Mouse (Mus musculus): ENCODE results near the gene Polr2m. TPM values are rescaled to one million over a fixed set of nuclear protein-coding genes. Genes with fewer than 3 reads are reported as not detected.

Gene Polr2m
- polyA plus RNA-seq, 1 experiment from 2014 or later = 461 TPM

DNA sequence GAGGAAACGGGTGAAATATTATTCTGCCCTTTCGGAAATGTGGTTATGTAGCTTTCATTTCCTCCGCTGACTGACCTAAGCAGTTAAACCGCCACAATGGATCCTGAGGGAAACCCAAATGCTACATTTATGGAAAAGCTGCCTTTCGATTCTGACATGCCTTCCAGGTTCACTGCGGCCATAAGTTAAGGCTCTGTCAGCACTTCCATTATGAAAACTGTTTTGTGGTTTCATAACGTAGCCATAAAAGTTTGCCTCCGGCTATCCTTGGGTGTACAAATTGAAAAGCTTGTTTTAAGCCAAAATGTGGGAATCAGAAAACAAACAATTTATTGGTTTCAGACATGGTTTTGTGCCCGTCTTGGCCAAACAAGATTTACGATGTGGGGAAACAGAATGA, 27.2 kb upstream of the Polr2m start:
- no peak for ATAC-seq (replicated peaks; ENCODE audit: low FRiP score)

DNA sequence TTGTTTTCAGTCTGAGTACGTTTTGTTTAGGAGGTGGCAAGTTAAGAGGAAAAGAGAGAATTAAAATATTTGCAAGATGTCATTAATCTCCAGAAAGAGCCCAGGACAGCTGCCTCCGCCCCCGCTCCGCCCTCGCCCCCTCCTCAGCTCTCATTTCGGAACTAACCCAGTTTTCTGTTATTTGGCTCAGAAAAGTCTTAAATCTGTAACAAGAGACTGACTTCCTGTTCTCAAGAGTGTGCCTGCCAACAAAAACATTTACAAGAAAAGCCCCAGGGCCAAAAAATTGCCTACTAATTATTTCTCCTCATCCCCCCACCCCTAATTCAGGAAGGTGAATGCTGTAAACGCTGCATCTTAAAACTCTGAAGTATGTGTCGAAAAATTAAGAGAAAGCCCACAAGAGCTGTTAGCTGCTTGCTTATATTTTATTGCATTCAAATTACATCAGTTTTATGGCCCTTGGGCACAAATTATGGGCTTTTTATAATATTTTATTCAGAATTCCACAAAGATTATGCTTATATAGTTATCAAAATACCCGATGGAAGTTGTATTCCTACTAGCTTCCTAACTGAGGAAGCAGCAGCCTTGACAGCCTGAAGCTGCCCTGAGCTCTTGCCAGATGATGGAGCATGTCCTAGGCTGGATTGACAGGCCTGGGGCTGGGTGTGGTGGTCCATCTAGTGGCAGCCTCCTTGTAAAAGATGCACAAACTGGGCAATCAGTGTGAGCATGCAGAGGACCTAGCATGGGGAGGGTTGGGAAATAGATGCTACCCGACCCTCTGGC, 12.9 kb upstream of the Polr2m start:
- ATAC-seq (replicated peaks; ENCODE audit: low FRiP score) (no peak), DNase-seq (ENCODE audit: low spot score) (no peak)
- no peak overlapping the region for H3K27ac ChIP-seq (ENCODE audit: low read depth, low read length)
- H3K4me3 ChIP-seq (ENCODE audit: low read depth, low read length) = no peak overlapping the region
- H3K36me3 ChIP-seq (ENCODE audit: control insufficient read depth, insufficient read depth, low read length) = no peaks in the 10 kb centered on the region
- H3K4me2 ChIP-seq (ENCODE audit: low read depth, low read length, severe bottlenecking) = no peak overlapping the region
- no peaks in the 10 kb centered on the region for H3K27me3 ChIP-seq (ENCODE audit: control insufficient read depth, insufficient read depth, low read length)
- no peaks in the 10 kb centered on the region for H3K9me3 ChIP-seq (ENCODE audit: control insufficient read depth, low read length)
- 79% methylated on average over 10 of the region's 10 CpGs for WGBS
- 0 out of 2 replicates have a peak, but pooled peaks cover 3% of the 10 kb centered on the region for H3K4me1 ChIP-seq (replicated peaks; ENCODE audit: control insufficient read depth, insufficient read depth, low read length)
- no peak overlapping the region for H3K9ac ChIP-seq (ENCODE audit: low read length)

More for the DNA sequence above, 27.2 kb upstream of the Polr2m start:
- DNase-seq (ENCODE audit: low spot score) = no peak
- Histone ChIP-seq H3K9ac (ENCODE audit: low read length) (no peak overlapping the region), H3K4me2 (ENCODE audit: low read depth, low read length, severe bottlenecking) (no peak overlapping the region), H3K27ac (ENCODE audit: low read depth, low read length) (no peak overlapping the region), H3K4me1 (replicated peaks; ENCODE audit: control insufficient read depth, insufficient read depth, low read length) (no peaks in the 10 kb centered on the region), H3K9me3 (ENCODE audit: control insufficient read depth, low read length) (no peaks in the 10 kb centered on the region), H3K4me3 (ENCODE audit: low read depth, low read length) (no peak overlapping the region), H3K27me3 (ENCODE audit: control insufficient read depth, insufficient read depth, low read length) (no peaks in the 10 kb centered on the region), H3K36me3 (ENCODE audit: control insufficient read depth, insufficient read depth, low read length) (no peaks in the 10 kb centered on the region)
- 90% methylated on average over 10 of the region's 10 CpGs for WGBS

- DNase-seq (ENCODE audit: low spot score) = no peak
- Histone ChIP-seq H3K4me2 (ENCODE audit: low read depth, low read length, severe bottlenecking) (no peak overlapping the region), H3K9me3 (ENCODE audit: control insufficient read depth, low read length) (no peaks in the 10 kb centered on the region), H3K27ac (ENCODE audit: low read depth, low read length) (no peak overlapping the region), H3K9ac (ENCODE audit: low read length) (no peak overlapping the region), H3K4me1 (replicated peaks; ENCODE audit: control insufficient read depth, insufficient read depth, low read length) (0 out of 2 replicates have a peak, but pooled peaks cover 3% of the 10 kb centered on the region), H3K4me3 (ENCODE audit: low read depth, low read length) (no peak overlapping the region), H3K36me3 (ENCODE audit: control insufficient read depth, insufficient read depth, low read length) (no peaks in the 10 kb centered on the region), H3K27me3 (ENCODE audit: control insufficient read depth, insufficient read depth, low read length) (no peaks in the 10 kb centered on the region)
- no peak for ATAC-seq (replicated peaks; ENCODE audit: low FRiP score)
- 32% methylated on average over 2 of the region's 2 CpGs for WGBS
Measured at GRCm38 (mm10) chr9:71496637-71497036, 10.9 kb upstream of the Polr2m start.

GRCm38 (mm10) chr9:71493771-71494170, 8.0 kb upstream of the Polr2m start:
- WGBS = 65% methylated on average over 5 of the region's 5 CpGs
- ATAC-seq (replicated peaks; ENCODE audit: low FRiP score) (no peak), DNase-seq (ENCODE audit: low spot score) (no peak)
- no peak overlapping the region for H3K27ac ChIP-seq (ENCODE audit: low read depth, low read length)
- no peaks in the 10 kb centered on the region for H3K9me3 ChIP-seq (ENCODE audit: control insufficient read depth, low read length)
- no peaks in the 10 kb centered on the region for H3K27me3 ChIP-seq (ENCODE audit: control insufficient read depth, insufficient read depth, low read length)
- H3K9ac ChIP-seq (ENCODE audit: low read length) = no peak overlapping the region
- 0 out of 2 replicates have a peak, but pooled peaks cover 3% of the 10 kb centered on the region for H3K4me1 ChIP-seq (replicated peaks; ENCODE audit: control insufficient read depth, insufficient read depth, low read length)
- H3K4me3 ChIP-seq (ENCODE audit: low read depth, low read length) = no peak overlapping the region
- H3K36me3 ChIP-seq (ENCODE audit: control insufficient read depth, insufficient read depth, low read length) = no peaks in the 10 kb centered on the region
- H3K4me2 ChIP-seq (ENCODE audit: low read depth, low read length, severe bottlenecking) = no peak overlapping the region

DNA sequence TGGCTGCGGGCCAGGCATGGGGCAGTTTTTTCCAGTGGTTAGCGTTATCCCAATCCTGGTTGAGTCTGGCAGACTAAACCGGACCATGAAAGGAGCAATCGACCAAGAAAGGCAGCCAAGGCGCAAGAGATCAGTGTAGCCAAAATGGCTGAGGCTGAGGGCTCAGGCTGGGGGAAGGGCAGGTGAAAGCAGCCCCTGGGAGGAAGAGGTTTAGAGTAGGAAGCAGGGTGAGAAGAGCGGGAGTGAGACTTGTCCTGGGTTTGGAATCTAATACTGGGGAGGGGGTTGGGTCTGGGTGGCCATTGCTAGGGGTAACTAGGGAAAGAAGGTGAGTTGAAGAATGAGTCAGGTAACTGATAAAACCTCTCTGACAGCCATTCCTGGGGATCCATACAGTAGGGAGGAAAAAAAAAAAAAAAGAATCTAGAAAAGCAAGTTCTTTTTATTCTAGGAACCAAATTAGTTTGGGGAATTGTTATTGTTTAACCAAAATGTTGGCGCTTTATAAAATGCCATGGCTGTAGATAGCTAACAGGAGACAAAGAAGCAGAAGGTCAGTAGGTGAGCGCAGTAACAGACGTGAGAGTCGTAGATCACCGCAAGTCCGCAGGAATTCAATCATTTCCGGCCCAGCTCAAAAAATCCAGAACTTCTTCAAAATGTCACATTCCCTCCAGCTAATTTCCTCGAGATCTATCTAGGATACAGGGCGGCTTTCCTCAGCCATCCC, 6.7 kb upstream of the Polr2m start:
- H3K9me3 ChIP-seq (ENCODE audit: control insufficient read depth, low read length) = no peaks in the 10 kb centered on the region
- DNase-seq (ENCODE audit: low spot score) = no peak
- no peak overlapping the region for H3K4me2 ChIP-seq (ENCODE audit: low read depth, low read length, severe bottlenecking)
- H3K4me3 ChIP-seq (ENCODE audit: low read depth, low read length) = no peak overlapping the region
- no peaks in the 10 kb centered on the region for H3K36me3 ChIP-seq (ENCODE audit: control insufficient read depth, insufficient read depth, low read length)
- no peak overlapping the region for H3K9ac ChIP-seq (ENCODE audit: low read length)
- H3K4me1 ChIP-seq (replicated peaks; ENCODE audit: control insufficient read depth, insufficient read depth, low read length) = 0 out of 2 replicates have a peak, but pooled peaks cover 3% of the 10 kb centered on the region
- 83% methylated on average over 15 of the region's 15 CpGs for WGBS
- no peak overlapping the region for H3K27ac ChIP-seq (ENCODE audit: low read depth, low read length)
- no peaks in the 10 kb centered on the region for H3K27me3 ChIP-seq (ENCODE audit: control insufficient read depth, insufficient read depth, low read length)
- no peak for ATAC-seq (replicated peaks; ENCODE audit: low FRiP score)

- H3K9ac ChIP-seq (ENCODE audit: low read length) = no peak overlapping the region
- no peaks in the 10 kb centered on the region for H3K36me3 ChIP-seq (ENCODE audit: control insufficient read depth, insufficient read depth, low read length)
- H3K4me1 ChIP-seq (replicated peaks; ENCODE audit: control insufficient read depth, insufficient read depth, low read length) = 0 out of 2 replicates have a peak, but pooled peaks cover 5% of the 10 kb centered on the region
- no peak for ATAC-seq (replicated peaks; ENCODE audit: low FRiP score)
- 49% methylated on average over 3 of the region's 3 CpGs for WGBS
- H3K27me3 ChIP-seq (ENCODE audit: control insufficient read depth, insufficient read depth, low read length) = no peaks in the 10 kb centered on the region
- no peak overlapping the region for H3K4me2 ChIP-seq (ENCODE audit: low read depth, low read length, severe bottlenecking)
- no peak overlapping the region for H3K4me3 ChIP-seq (ENCODE audit: low read depth, low read length)
- no peak overlapping the region for H3K27ac ChIP-seq (ENCODE audit: low read depth, low read length)
- no peaks in the 10 kb centered on the region for H3K9me3 ChIP-seq (ENCODE audit: control insufficient read depth, low read length)
- DNase-seq (ENCODE audit: low spot score) = no peak
Measured at GRCm38 (mm10) chr9:71490076-71490475, 4.3 kb upstream of the Polr2m start.

DNA sequence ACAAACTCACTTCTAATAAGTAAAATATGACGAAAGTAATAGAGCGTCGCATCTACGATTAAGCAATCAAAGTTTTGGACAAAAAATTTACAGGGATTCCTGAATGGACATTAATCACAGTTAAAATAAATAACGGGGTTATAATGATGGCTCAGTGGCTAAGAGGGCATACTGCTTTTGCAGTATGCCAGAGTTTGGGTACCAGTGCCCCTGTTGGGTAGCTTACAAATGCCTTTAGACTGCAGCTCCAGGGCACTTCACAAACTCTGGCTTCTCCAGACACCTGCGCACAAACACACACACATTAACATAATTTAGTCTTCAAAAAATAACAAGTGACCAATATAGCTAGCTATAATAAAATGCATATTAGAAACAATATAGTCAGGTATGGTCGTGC, 392 bp upstream of the Polr2m start:
- WGBS = 41% methylated on average over 7 of the region's 7 CpGs
- peak overlapping the region; percentile 100 for H3K9ac ChIP-seq (ENCODE audit: low read length)
- peak; percentile 54 for ATAC-seq (replicated peaks; ENCODE audit: low FRiP score)

DNA sequence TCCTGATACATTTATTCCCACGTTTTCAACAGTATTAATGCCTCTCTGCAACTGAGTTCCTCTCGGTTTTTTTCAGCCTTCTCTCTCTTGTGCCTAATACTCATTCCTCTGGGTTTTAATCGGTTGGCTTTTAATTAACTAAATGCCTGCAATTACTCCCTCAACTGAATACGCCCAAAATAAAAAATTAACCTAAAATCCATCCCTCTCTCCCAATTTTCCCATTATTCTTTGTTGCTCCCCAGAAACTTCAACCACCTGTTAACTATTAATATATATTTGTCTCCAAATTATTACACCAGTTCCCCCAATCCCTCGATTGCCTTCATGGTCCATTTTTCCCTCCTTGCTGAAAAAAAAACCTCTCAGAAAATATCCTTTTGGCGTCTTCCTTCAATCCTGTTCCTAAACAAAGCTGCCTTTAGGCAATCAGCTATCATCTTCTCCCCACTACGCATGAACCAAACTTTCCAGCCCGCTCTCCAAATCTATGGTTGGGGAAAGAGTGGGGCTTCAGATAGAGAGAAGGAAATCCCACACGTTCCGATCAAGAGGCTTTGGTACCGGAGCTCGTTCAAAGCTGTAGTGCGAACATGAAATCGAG, 762 bp downstream of the Polr2m start:
- ATAC-seq (replicated peaks; ENCODE audit: low FRiP score) (no peak), DNase-seq (ENCODE audit: low spot score) (no peak)
- peak overlapping the region; percentile 100 for H3K9ac ChIP-seq (ENCODE audit: low read length)
- WGBS = 3% methylated on average over 14 of the region's 14 CpGs
- no peaks in the 10 kb centered on the region for H3K9me3 ChIP-seq (ENCODE audit: control insufficient read depth, low read length)
- peaks cover 21% of the 10 kb centered on the region for H3K36me3 ChIP-seq (ENCODE audit: control insufficient read depth, insufficient read depth, low read length)
- H3K27ac ChIP-seq (ENCODE audit: low read depth, low read length) = peak overlapping the region; percentile 86
- no peaks in the 10 kb centered on the region for H3K27me3 ChIP-seq (ENCODE audit: control insufficient read depth, insufficient read depth, low read length)
- H3K4me1 ChIP-seq (replicated peaks; ENCODE audit: control insufficient read depth, insufficient read depth, low read length) = peaks cover 5% of the 10 kb centered on the region; the same call in 1 of the 2 replicates
- peak overlapping the region; percentile 94 for H3K4me3 ChIP-seq (ENCODE audit: low read depth, low read length)
- H3K4me2 ChIP-seq (ENCODE audit: low read depth, low read length, severe bottlenecking) = peak overlapping the region; percentile 79

More for the DNA sequence above, 392 bp upstream of the Polr2m start:
- H3K4me2 ChIP-seq (ENCODE audit: low read depth, low read length, severe bottlenecking) = peak overlapping the region; percentile 21; the same call in 1 of the 2 replicates
- peaks cover 11% of the 10 kb centered on the region for H3K36me3 ChIP-seq (ENCODE audit: control insufficient read depth, insufficient read depth, low read length)
- H3K27ac ChIP-seq (ENCODE audit: low read depth, low read length) = 0 out of 2 replicates have a peak overlapping the region, but pooled peaks have one; percentile 10
- H3K4me3 ChIP-seq (ENCODE audit: low read depth, low read length) = peak overlapping the region; percentile 94
- no peaks in the 10 kb centered on the region for H3K9me3 ChIP-seq (ENCODE audit: control insufficient read depth, low read length)
- DNase-seq (ENCODE audit: low spot score) = no peak
- no peaks in the 10 kb centered on the region for H3K27me3 ChIP-seq (ENCODE audit: control insufficient read depth, insufficient read depth, low read length)
- peaks cover 5% of the 10 kb centered on the region; the same call in 1 of the 2 replicates for H3K4me1 ChIP-seq (replicated peaks; ENCODE audit: control insufficient read depth, insufficient read depth, low read length)

Measured in forebrain, embryonic 11.5 days (tissue).